Mouse (Mus musculus) erythroblast, embryonic 14.5 days (primary cell): ENCODE measurements around the gene Slc22a20. TPM values are rescaled to one million over a fixed set of nuclear protein-coding genes. Genes with fewer than 3 reads are reported as not detected.

ENCODE experiments used
- H3K27me3 ChIP-seq: 2 replicates; pipeline ENCODE4 v1.6.1; 2012; ENCODE audit warnings: inconsistent platforms; ENCODE audit not compliant: control insufficient read depth
- H3K36me3 ChIP-seq: 2 replicates; pipeline ENCODE4 v1.6.1; 2012; ENCODE audit warnings: mild to moderate bottlenecking, inconsistent platforms; ENCODE audit not compliant: control insufficient read depth
- H3K4me1 ChIP-seq: 2 replicates; pipeline ENCODE4 v1.6.1; 2012; ENCODE audit warnings: inconsistent platforms; ENCODE audit not compliant: control insufficient read depth
- H3K4me3 ChIP-seq: replicated peaks from 2 replicates; pipeline ENCODE3; 2012; ENCODE audit warnings: moderate library complexity, mild to moderate bottlenecking, inconsistent platforms
- H3K9me3 ChIP-seq: 2 replicates; pipeline ENCODE4 v1.6.1; 2012; ENCODE audit warnings: low read length, inconsistent platforms, mixed read lengths; ENCODE audit not compliant: control insufficient read depth
- GATA1 ChIP-seq: IDR thresholded peaks from 2 replicates; pipeline ENCODE4 v1.6.1; 2012; ENCODE audit warnings: low read length, inconsistent platforms, mixed read lengths
- TAL1 ChIP-seq: IDR thresholded peaks from 3 replicates; pipeline ENCODE4 v1.6.1; 2012; ENCODE audit warnings: low read length, inconsistent platforms, mixed read lengths
- polyA plus RNA-seq: library from polyadenylated mRNA; stranded (reverse); fragments of >175 nt; gene quantifications from 2 replicates; pipeline ENCODE4 v1.2.3, GENCODE M21; 2012

Gene Slc22a20
- polyA plus RNA-seq, 1 experiment = not detected

- Histone ChIP-seq H3K4me3 (no peak overlapping the region), H3K4me1 (peaks cover 26% of the 10 kb centered on the region), H3K36me3 (peaks cover 90% of the 10 kb centered on the region), H3K27me3 (no peaks in the 10 kb centered on the region), H3K9me3 (no peaks in the 10 kb centered on the region)
- TF ChIP-seq TAL1 = no peak
- TF ChIP-seq GATA1 = no peak
Observed at GRCm38 (mm10) chr19:5992012-5992411, 6.1 kb upstream of the Slc22a20 start.

GRCm38 (mm10) chr19:5991467-5991866 is 5.5 kb upstream of the Slc22a20 start:
- Histone ChIP-seq H3K9me3 (no peaks in the 10 kb centered on the region), H3K4me3 (no peak overlapping the region), H3K36me3 (peaks cover 85% of the 10 kb centered on the region), H3K27me3 (no peaks in the 10 kb centered on the region), H3K4me1 (peaks cover 26% of the 10 kb centered on the region)
- TF ChIP-seq GATA1 (no peak), TAL1 (no peak)

- Histone ChIP-seq H3K4me3 (no peak overlapping the region), H3K9me3 (no peaks in the 10 kb centered on the region), H3K4me1 (peaks cover 27% of the 10 kb centered on the region), H3K36me3 (peaks cover 79% of the 10 kb centered on the region), H3K27me3 (no peaks in the 10 kb centered on the region)
- no peak for TF ChIP-seq TAL1
- no peak for TF ChIP-seq GATA1
Observed at GRCm38 (mm10) chr19:5990921-5991320, 5.0 kb upstream of the Slc22a20 start.

- H3K27me3 ChIP-seq = no peaks in the 10 kb centered on the region
- TF ChIP-seq GATA1 (no peak), TAL1 (no peak)
- no peak overlapping the region for H3K4me3 ChIP-seq
- peaks cover 72% of the 10 kb centered on the region for H3K36me3 ChIP-seq
- H3K9me3 ChIP-seq = no peaks in the 10 kb centered on the region
- peaks cover 26% of the 10 kb centered on the region for H3K4me1 ChIP-seq
Observed at GRCm38 (mm10) chr19:5990033-5990432, 4.1 kb upstream of the Slc22a20 start.

- no peaks in the 10 kb centered on the region for H3K9me3 ChIP-seq
- peaks cover 28% of the 10 kb centered on the region for H3K4me1 ChIP-seq
- no peaks in the 10 kb centered on the region for H3K27me3 ChIP-seq
- TF ChIP-seq TAL1 (no peak), GATA1 (no peak)
- H3K36me3 ChIP-seq = peaks cover 67% of the 10 kb centered on the region
- H3K4me3 ChIP-seq = no peak overlapping the region
Observed at GRCm38 (mm10) chr19:5989585-5989984, 3.6 kb upstream of the Slc22a20 start.

GRCm38 (mm10) chr19:5988815-5989452 is 3.0 kb upstream of the Slc22a20 start:
- no peak for TF ChIP-seq GATA1
- peaks cover 31% of the 10 kb centered on the region for H3K4me1 ChIP-seq
- H3K9me3 ChIP-seq = no peaks in the 10 kb centered on the region
- no peak overlapping the region for H3K4me3 ChIP-seq
- H3K27me3 ChIP-seq = no peaks in the 10 kb centered on the region
- peaks cover 61% of the 10 kb centered on the region for H3K36me3 ChIP-seq

- Histone ChIP-seq H3K36me3 (peaks cover 54% of the 10 kb centered on the region), H3K4me1 (peaks cover 35% of the 10 kb centered on the region), H3K4me3 (no peak overlapping the region), H3K9me3 (no peaks in the 10 kb centered on the region), H3K27me3 (no peaks in the 10 kb centered on the region)
- TF ChIP-seq GATA1 (no peak), TAL1 (no peak)
Observed at GRCm38 (mm10) chr19:5988027-5988814, 2.3 kb upstream of the Slc22a20 start.

GRCm38 (mm10) chr19:5980477-5980876 is 5.5 kb downstream of the Slc22a20 start:
- Histone ChIP-seq H3K27me3 (no peaks in the 10 kb centered on the region), H3K4me1 (peaks cover 22% of the 10 kb centered on the region), H3K4me3 (no peak overlapping the region), H3K9me3 (no peaks in the 10 kb centered on the region), H3K36me3 (no peaks in the 10 kb centered on the region)
- TF ChIP-seq TAL1 = no peak
- TF ChIP-seq GATA1 = no peak

GRCm38 (mm10) chr19:5977717-5978116 is 8.2 kb downstream of the Slc22a20 start:
- Histone ChIP-seq H3K9me3 (no peaks in the 10 kb centered on the region), H3K36me3 (no peaks in the 10 kb centered on the region), H3K4me3 (no peak overlapping the region), H3K4me1 (peaks cover 19% of the 10 kb centered on the region), H3K27me3 (no peaks in the 10 kb centered on the region)
- TF ChIP-seq GATA1 (no peak), TAL1 (no peak)
